Mouse (Mus musculus): ENCODE results near the gene Palld.
A peak's percentile ranks its signal among the peaks of the same experiment; 100 is the strongest.

Gene Palld

DNA sequence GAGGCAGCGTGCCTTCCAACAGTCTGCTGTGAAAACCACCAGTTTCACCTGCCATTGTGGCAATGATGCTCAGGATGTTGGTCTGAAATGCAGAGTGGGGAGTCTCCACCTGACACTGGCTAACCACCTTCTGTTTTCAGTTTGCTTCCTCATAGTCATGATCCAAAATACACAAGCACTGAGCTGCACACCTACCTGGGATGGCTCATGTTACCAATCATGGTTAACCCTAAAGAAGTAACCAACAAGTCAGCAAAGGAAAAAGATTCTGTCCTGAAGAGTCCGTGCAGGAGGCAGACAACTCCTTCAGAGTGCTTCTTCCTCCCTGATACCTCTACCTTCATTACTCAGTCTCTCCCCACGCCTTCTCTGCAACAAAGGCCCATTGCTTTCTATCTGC, 314.8 kb downstream of the Palld start:
- no peak for DNase-seq (ENCODE audit: low spot score in 2 of 2)

- DNase-seq (ENCODE audit: low spot score in 2 of 2) = no peak
These were observed 316.0 kb downstream of the Palld start for GRCm38 (mm10) chr8:61586529-61586928.

- DNase-seq (ENCODE audit: low spot score in 2 of 2) = no peak
These were observed 316.7 kb downstream of the Palld start for GRCm38 (mm10) chr8:61585746-61586145.

GRCm38 (mm10) chr8:61584714-61585383, 317.6 kb downstream of the Palld start:
- no peak for DNase-seq (ENCODE audit: low spot score in 2 of 2)

- DNase-seq (ENCODE audit: low spot score in 2 of 2) = no peak
These were observed 319.9 kb downstream of the Palld start for GRCm38 (mm10) chr8:61582547-61582946.

- DNase-seq (ENCODE audit: low spot score in 2 of 2) = no peak
These were observed 321.2 kb downstream of the Palld start for GRCm38 (mm10) chr8:61581259-61581658.

GRCm38 (mm10) chr8:61579831-61580230, 322.7 kb downstream of the Palld start:
- no peak for DNase-seq (ENCODE audit: low spot score in 2 of 2)

GRCm38 (mm10) chr8:61578754-61579153, 323.7 kb downstream of the Palld start:
- no peak for DNase-seq (ENCODE audit: low spot score in 2 of 2)

GRCm38 (mm10) chr8:61575096-61575653, 327.3 kb downstream of the Palld start:
- no peak for DNase-seq (ENCODE audit: low spot score in 2 of 2)

- no peak for DNase-seq (ENCODE audit: low spot score in 2 of 2)
These were observed 328.0 kb downstream of the Palld start for GRCm38 (mm10) chr8:61574526-61574925.

GRCm38 (mm10) chr8:61573179-61573937, 329.1 kb downstream of the Palld start:
- no peak for DNase-seq (ENCODE audit: low spot score in 2 of 2)

- no peak for DNase-seq (ENCODE audit: low spot score in 2 of 2)
These were observed 329.8 kb downstream of the Palld start for GRCm38 (mm10) chr8:61572697-61573096.

DNA sequence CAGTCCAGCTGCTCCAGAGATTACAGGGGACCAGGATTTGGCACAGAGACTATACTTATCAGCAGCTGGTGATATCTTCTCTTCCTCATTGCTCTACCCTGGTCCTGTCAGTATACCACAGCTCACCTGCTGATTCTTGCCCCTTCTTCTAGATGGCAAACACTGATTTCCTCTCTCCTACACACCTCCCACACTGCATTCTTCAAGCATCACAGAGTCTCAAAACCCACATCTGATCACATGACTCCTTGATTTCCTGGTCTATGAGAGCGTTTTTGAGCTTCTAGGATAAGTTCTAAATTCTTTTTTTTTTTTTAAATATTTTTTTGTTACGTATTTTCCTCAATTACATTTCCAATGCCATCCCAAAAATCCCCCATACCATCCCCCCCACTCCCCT, 331.9 kb downstream of the Palld start:
- DNase-seq (ENCODE audit: low spot score in 2 of 2) = no peak

DNA sequence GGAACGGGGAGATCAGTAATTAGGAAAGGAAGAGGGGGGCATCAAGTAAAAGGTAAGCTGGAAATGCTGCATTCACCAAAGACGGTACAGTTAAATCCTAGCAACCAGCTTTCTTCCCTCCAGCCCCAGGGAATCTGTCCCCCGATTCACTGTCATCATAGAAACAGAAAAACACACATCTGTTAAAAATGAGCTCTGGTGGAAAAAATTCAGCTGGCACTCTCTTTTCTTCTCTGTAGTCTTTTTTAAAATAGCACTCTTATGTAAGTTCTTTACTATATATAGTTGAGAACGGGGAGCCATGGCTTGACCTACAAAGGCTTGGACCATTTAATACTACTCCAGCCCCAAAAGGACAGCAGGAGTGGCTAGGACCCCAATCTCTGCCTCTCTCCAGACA, 332.8 kb downstream of the Palld start:
- DNase-seq (ENCODE audit: low spot score in 2 of 2) = peak; percentile 15 to 29

DNA sequence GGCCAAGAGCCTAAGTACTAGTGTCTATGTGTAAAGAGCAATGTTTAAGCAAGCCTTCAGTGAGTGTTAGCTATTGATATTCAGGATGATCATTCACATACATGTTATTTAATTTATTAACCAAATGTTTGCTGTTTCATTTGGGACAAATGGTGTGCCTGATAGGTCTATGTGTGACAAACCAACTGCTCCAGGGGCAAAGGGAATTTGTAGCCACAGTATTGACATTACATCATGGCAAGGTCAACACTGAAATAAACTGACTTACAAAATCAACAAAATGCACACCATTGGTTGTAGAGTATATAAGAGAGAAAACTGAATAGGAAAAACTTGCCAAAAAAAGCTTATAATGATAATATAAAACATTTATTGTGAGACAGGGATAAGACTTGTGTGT, 333.3 kb downstream of the Palld start:
- DNase-seq (ENCODE audit: low spot score in 2 of 2) = no peak

DNA sequence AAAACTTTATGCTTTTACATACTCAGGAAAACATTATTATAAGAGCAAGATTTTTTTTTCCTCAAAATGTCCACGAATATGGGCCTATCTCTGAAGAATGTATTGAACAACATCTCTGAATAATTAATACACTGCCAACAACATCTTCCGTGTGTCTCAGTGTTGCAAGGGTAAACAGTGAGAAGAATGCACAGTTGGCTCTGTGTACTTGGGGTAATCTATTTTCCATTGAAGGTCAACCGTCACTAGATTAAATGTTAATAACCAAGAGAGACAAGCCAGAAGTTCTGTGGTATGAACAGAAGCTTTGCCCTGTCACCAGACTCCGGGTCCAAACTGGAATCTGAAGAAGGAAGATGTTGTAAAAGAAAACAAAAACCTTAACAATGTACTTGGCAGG, 339.1 kb downstream of the Palld start:
- no peak for DNase-seq (ENCODE audit: low spot score in 2 of 2)

- DNase-seq (ENCODE audit: low spot score in 2 of 2) = no peak
These were observed 339.9 kb downstream of the Palld start for GRCm38 (mm10) chr8:61562626-61563025.

- no peak for DNase-seq (ENCODE audit: low spot score in 2 of 2)
These were observed 341.3 kb downstream of the Palld start for GRCm38 (mm10) chr8:61561220-61561619.

DNA sequence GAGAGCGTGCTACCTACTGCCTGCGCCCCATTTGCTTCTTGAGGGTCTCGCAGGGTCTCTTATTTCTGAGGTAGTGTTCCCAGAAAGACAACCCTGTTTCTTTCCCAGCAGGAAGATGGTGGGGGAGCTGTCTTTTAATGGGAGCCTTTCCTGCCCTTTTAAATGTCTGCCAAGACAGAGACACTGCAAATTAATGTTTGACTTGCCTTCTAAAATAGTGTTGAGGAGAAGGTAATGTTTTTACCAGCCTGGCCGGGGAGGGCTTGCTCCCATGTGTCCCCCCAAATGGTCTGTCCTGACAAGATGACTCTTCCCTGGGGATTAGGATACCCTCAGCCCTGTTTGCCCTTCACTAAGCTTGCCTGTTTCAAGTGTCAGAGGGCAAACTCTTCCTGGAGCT, 342.5 kb downstream of the Palld start:
- DNase-seq (ENCODE audit: low spot score in 2 of 2) = no peak

GRCm38 (mm10) chr8:61559450-61559849, 343.0 kb downstream of the Palld start:
- DNase-seq (ENCODE audit: low spot score in 2 of 2) = no peak

- no peak for DNase-seq (ENCODE audit: low spot score in 2 of 2)
These were observed 344.2 kb downstream of the Palld start for GRCm38 (mm10) chr8:61558051-61558846.

- DNase-seq (ENCODE audit: low spot score in 2 of 2) = no peak
These were observed 345.5 kb downstream of the Palld start for GRCm38 (mm10) chr8:61557036-61557435.
